Mouse (Mus musculus) heart, embryonic 14.5 days (tissue): Measurements from ENCODE around the gene Timd2. TPM values are rescaled to one million over a fixed set of nuclear protein-coding genes. Genes with fewer than 3 reads are reported as not detected.
"Not testable (repeated sequence)": the region's sequence is repeated elsewhere in the genome, so short reads cannot be mapped to it uniquely, and the experiment has no call there.

Experiments
- ATAC-seq: fragments of 200-750 bp; cut with Nextera tagmentation; 2 replicates; pipeline ENCODE4 v1.8.0; 2017; ENCODE audit warnings: low read depth, moderate TSS enrichment; ENCODE audit not compliant: insufficient number of reproducible peaks, insufficient read depth, low FRiP score
- H3K27ac ChIP-seq, 2 experiments: fragments of 200-500 bp in 1 of 2; fragments of 300-500 bp in 1 of 2; sonication (generic) in 1 of 2; replicated peaks in 1 of 2; 2 replicates each; pipeline ENCODE4 v1.5.1; 2012 to 2014; ENCODE audit warnings: low read depth in 2 of 2, low read length in 2 of 2, control low read depth in 1 of 2, mild to moderate bottlenecking in 1 of 2, mixed read lengths in 1 of 2; ENCODE audit not compliant: control insufficient read depth in 1 of 2, insufficient read depth in 1 of 2
- H3K27me3 ChIP-seq: fragments of 300-500 bp; sonication (generic); 2 replicates; pipeline ENCODE4 v1.6.1; 2014; ENCODE audit warnings: mild to moderate bottlenecking, low read length, control low read depth; ENCODE audit not compliant: control insufficient read depth, insufficient read depth
- H3K36me3 ChIP-seq: fragments of 300-500 bp; sonication (generic); 2 replicates; pipeline ENCODE4 v1.6.1; 2014; ENCODE audit warnings: mild to moderate bottlenecking, control low read depth, low read length, mixed read lengths; ENCODE audit not compliant: control insufficient read depth, insufficient read depth
- H3K4me1 ChIP-seq, 2 experiments: fragments of 200-500 bp in 1 of 2; fragments of 300-500 bp in 1 of 2; sonication (generic) in 1 of 2; 2 replicates each; pipeline ENCODE4 v1.6.1; 2012 to 2014; ENCODE audit warnings: low read length in 2 of 2, control low read depth in 1 of 2, mixed read lengths in 1 of 2; ENCODE audit not compliant: control insufficient read depth in 2 of 2, insufficient read depth in 2 of 2
- H3K4me2 ChIP-seq: fragments of 300-500 bp; sonication (generic); 2 replicates; pipeline ENCODE4 v1.6.1; 2014; ENCODE audit warnings: mild to moderate bottlenecking, low read length
- H3K4me3 ChIP-seq, 2 experiments: fragments of 200-500 bp in 1 of 2; fragments of 300-500 bp in 1 of 2; sonication (generic) in 1 of 2; 2 replicates each; pipeline ENCODE4 v1.5.1; 2012 to 2014; ENCODE audit warnings: low read length in 2 of 2, mild to moderate bottlenecking in 2 of 2, control low read depth in 1 of 2, low read depth in 1 of 2, moderate library complexity in 1 of 2; ENCODE audit not compliant: control insufficient read depth in 1 of 2, insufficient read depth in 1 of 2
- H3K9ac ChIP-seq: fragments of 300-500 bp; sonication (generic); 2 replicates; pipeline ENCODE4 v1.6.1; 2014; ENCODE audit warnings: mild to moderate bottlenecking, low read length
- H3K9me3 ChIP-seq: fragments of 300-500 bp; sonication (generic); 2 replicates; pipeline ENCODE4 v1.6.1; 2016; ENCODE audit warnings: low read length, control low read depth; ENCODE audit not compliant: control insufficient read depth
- WGBS: fragments of 180-500 bp; shearing (Covaris S2); extraction: QIAGEN DNeasy Blood & Tissue Kit; methylation state at CpG from one replicate; pipeline ENCODE4 v1.1.7; 2014; 5-methylcytosine and 5-hydroxymethylcytosine counted together
- polyA plus RNA-seq: library from polyadenylated mRNA; unstranded; fragments of >200 nt; fragmentation: Nextera tagmentation; extraction: Ambion mirVana; gene quantifications from 2 replicates; pipeline ENCODE4 v1.2.1, GENCODE M21; 2014

Gene Timd2
- polyA plus RNA-seq, result not detected in 2 replicates

- WGBS, result 76% methylated on average over 6 of the region's 6 CpGs
- no peak within 1 kb of the TSS for H3K4me3 ChIP-seq
- H3K4me1 ChIP-seq, result no peaks in the 10 kb centered on the region
- no peaks in the 10 kb centered on the region for H3K9me3 ChIP-seq
- no peak within 1 kb of the TSS for H3K9ac ChIP-seq
- no peak within 1 kb of the TSS for H3K4me2 ChIP-seq
- no peak within 1 kb of the TSS for H3K27ac ChIP-seq
- no peak for ATAC-seq
- no peaks in the 10 kb centered on the region for H3K27me3 ChIP-seq
- no peaks in the 10 kb centered on the region for H3K36me3 ChIP-seq
Measured at GRCm38 (mm10) chr11:46706664-46707356, at the start of gene Timd2. TSS of gene Timd2 (minus strand) at chr11:46707061.

GRCm38 (mm10) chr11:46755714-46756113 lies 48.9 kb upstream of the Timd2 start:
- not testable (repeated sequence) for ATAC-seq, H3K27me3 ChIP-seq, H3K4me1 ChIP-seq, H3K36me3 ChIP-seq, H3K27ac ChIP-seq, H3K4me2 ChIP-seq, H3K4me3 ChIP-seq, H3K9ac ChIP-seq, H3K9me3 ChIP-seq
- WGBS, result 86% methylated on average over 6 of the region's 6 CpGs

GRCm38 (mm10) chr11:46754669-46755068 lies 47.8 kb upstream of the Timd2 start:
- ATAC-seq, result no peak
- no peak overlapping the region for H3K4me2 ChIP-seq
- H3K9ac ChIP-seq, result no peak overlapping the region
- H3K27ac ChIP-seq, result no peak overlapping the region
- H3K36me3 ChIP-seq, result no peaks in the 10 kb centered on the region
- no peaks in the 10 kb centered on the region for H3K27me3 ChIP-seq
- H3K9me3 ChIP-seq, result no peaks in the 10 kb centered on the region
- no peak overlapping the region for H3K4me3 ChIP-seq
- H3K4me1 ChIP-seq, result no peaks in the 10 kb centered on the region
- whole genome bisulfite sequencing, result 90% methylated on average over 4 of the region's 4 CpGs

GRCm38 (mm10) chr11:46753662-46754061 lies 46.8 kb upstream of the Timd2 start:
- Histone ChIP-seq H3K27me3 (no peaks in the 10 kb centered on the region), H3K4me2 (no peak overlapping the region), H3K9me3 (no peaks in the 10 kb centered on the region), H3K9ac (no peak overlapping the region), H3K36me3 (no peaks in the 10 kb centered on the region), H3K27ac (no peak overlapping the region), H3K4me1 (no peaks in the 10 kb centered on the region), H3K4me3 (no peak overlapping the region)
- ATAC-seq, result no peak
- 15% methylated on average over 2 of the region's 2 CpGs for WGBS

GRCm38 (mm10) chr11:46747996-46748395 lies 41.1 kb upstream of the Timd2 start:
- no peaks in the 10 kb centered on the region for H3K9me3 ChIP-seq
- no peak for ATAC-seq
- no peak overlapping the region for H3K4me2 ChIP-seq
- H3K27me3 ChIP-seq, result no peaks in the 10 kb centered on the region
- no peak overlapping the region for H3K27ac ChIP-seq
- H3K4me1 ChIP-seq, result no peaks in the 10 kb centered on the region
- no peak overlapping the region for H3K4me3 ChIP-seq
- H3K36me3 ChIP-seq, result no peaks in the 10 kb centered on the region
- 32% methylated on average over 2 of the region's 2 CpGs for WGBS
- H3K9ac ChIP-seq, result no peak overlapping the region

- Histone ChIP-seq H3K4me1 (no peaks in the 10 kb centered on the region), H3K4me2 (no peak overlapping the region), H3K36me3 (no peaks in the 10 kb centered on the region), H3K27ac (no peak overlapping the region), H3K27me3 (no peaks in the 10 kb centered on the region), H3K4me3 (no peak overlapping the region), H3K9me3 (no peaks in the 10 kb centered on the region), H3K9ac (no peak overlapping the region)
- no peak for ATAC-seq
- WGBS, result 80% methylated on average over 3 of the region's 3 CpGs
Measured at GRCm38 (mm10) chr11:46741716-46742115, 34.9 kb upstream of the Timd2 start.

- H3K9ac ChIP-seq, result no peak overlapping the region
- ATAC-seq, result no peak
- H3K9me3 ChIP-seq, result no peaks in the 10 kb centered on the region
- H3K36me3 ChIP-seq, result no peaks in the 10 kb centered on the region
- H3K27me3 ChIP-seq, result no peaks in the 10 kb centered on the region
- no peak overlapping the region for H3K4me3 ChIP-seq
- H3K4me2 ChIP-seq, result no peak overlapping the region
- no peak overlapping the region for H3K27ac ChIP-seq
- WGBS, result 78% methylated on average over 4 of the region's 4 CpGs
- H3K4me1 ChIP-seq, result no peaks in the 10 kb centered on the region
Measured at GRCm38 (mm10) chr11:46740886-46741285, 34.0 kb upstream of the Timd2 start.

GRCm38 (mm10) chr11:46739501-46739900 lies 32.6 kb upstream of the Timd2 start:
- Histone ChIP-seq H3K4me2 (no peak overlapping the region), H3K9ac (no peak overlapping the region), H3K27me3 (no peaks in the 10 kb centered on the region), H3K4me1 (no peaks in the 10 kb centered on the region), H3K27ac (no peak overlapping the region), H3K36me3 (no peaks in the 10 kb centered on the region), H3K9me3 (no peaks in the 10 kb centered on the region), H3K4me3 (no peak overlapping the region)
- no peak for ATAC-seq
- 83% methylated on average over 4 of the region's 4 CpGs for WGBS
